Comparison of ENCODE assay signal across 15 mouse cellular contexts in genomic region chr10:95074959-95075590, GRCm38 (mm10).
DNase-seq lines count a peak whose midpoint lies in the region; ATAC-seq and TF ChIP-seq lines count a peak whose summit lies in the region.
"Had no signal": no experiment of that assay in that cellular context is flagged by ENCODE, and none has a peak within 500 bp of the region (broad histone marks: within the 10 kb centered on the region; RNA-seq: fewer than 3 reads in every experiment).

No protein-coding gene starts in this region.

- no peak overlapping the region for H3K9ac ChIP-seq in lung, postnatal 0 days (replicated peaks; ENCODE audit: low read depth)
- H3K9ac ChIP-seq: hindbrain, embryonic 12.5 days; neural tube, embryonic 13.5 days had no signal

- peak overlapping the region; percentile 48; the same call in 1 of the 2 replicates for H3K27ac ChIP-seq in lung, postnatal 0 days (ENCODE audit: low read length)
- H3K27ac ChIP-seq: forebrain, embryonic 10.5 days; hindbrain, embryonic 12.5 days; neural tube, embryonic 13.5 days had no signal

- DNase-seq in frontal cortex, postnatal 10 days (ENCODE audit: low spot score in 2 of 2) = no peak
- peak; percentile 38 to 64 for DNase-seq in right cerebral cortex, postnatal 10 days (ENCODE audit: low spot score in 2 of 2)
- no peak for DNase-seq in right cerebral cortex, postnatal 14 days
- DNase-seq in lung, postnatal 0 days (ENCODE audit: low spot score) = peak; percentile 96
- DNase-seq in cerebellum, postnatal 10 days = no peak
- no peak for DNase-seq in cerebellum, adult 18-20 months
- DNase-seq in ovary, postnatal 14 days (ENCODE audit: low spot score) = no peak
- DNase-seq: cerebellum, adult 9-11 months; kidney, postnatal 14 days had no signal

- no peaks in the 10 kb centered on the region for H3K36me3 ChIP-seq in lung, postnatal 0 days (ENCODE audit: insufficient read depth, low read length)
- H3K36me3 ChIP-seq: forebrain, embryonic 10.5 days; hindbrain, embryonic 12.5 days; neural tube, embryonic 13.5 days had no signal

- TF ChIP-seq CTCF in lung, postnatal 0 days (IDR thresholded peaks at IDR 0.05) = no peak

- H3K4me2 ChIP-seq in lung, postnatal 0 days (replicated peaks; ENCODE audit: low read depth, low read length) = no peak overlapping the region
- H3K4me2 ChIP-seq: hindbrain, embryonic 12.5 days; neural tube, embryonic 13.5 days had no signal

- 33% methylated on average over 5 of the region's 5 CpGs for WGBS in lung, postnatal 0 days

- peak; percentile 93 for ATAC-seq in frontal cortex, adult (ENCODE audit: low TSS enrichment)
- peak; percentile 95 for ATAC-seq in lung, postnatal 0 days
- ATAC-seq: CD4-positive, CD25-positive, alpha-beta regulatory T cell, adult 4 months had no signal

- no peaks in the 10 kb centered on the region for H3K9me3 ChIP-seq in lung, postnatal 0 days (ENCODE audit: low read length)
- H3K9me3 ChIP-seq: forebrain, embryonic 10.5 days; hindbrain, embryonic 12.5 days; neural tube, embryonic 13.5 days had no signal

- H3K4me1 ChIP-seq in lung, postnatal 0 days (ENCODE audit: insufficient read depth, low read depth, low read length) = no peaks in the 10 kb centered on the region
- H3K4me1 ChIP-seq: hindbrain, embryonic 12.5 days had no signal

- peak; percentile 98 for TF ChIP-seq EP300 in lung, postnatal 0 days (IDR thresholded peaks at IDR 0.05)

- H3K27me3 ChIP-seq in lung, postnatal 0 days (replicated peaks; ENCODE audit: insufficient read depth, low read length) = no peaks in the 10 kb centered on the region
- H3K27me3 ChIP-seq: hindbrain, embryonic 12.5 days had no signal

- no peak overlapping the region for H3K4me3 ChIP-seq in lung, postnatal 0 days (ENCODE audit: low read depth, low read length)
- H3K4me3 ChIP-seq: forebrain, embryonic 10.5 days; hindbrain, embryonic 12.5 days; megakaryocyte, embryonic 14.5 days; neural tube, embryonic 13.5 days had no signal

Comparison
In these comparisons a context has a peak if more than half of its experiments do, and no peak if none do; other contexts are left out.
1. DNase-seq: peak in right cerebral cortex, postnatal 10 days (2 of 2) and lung, postnatal 0 days (single experiment); none in frontal cortex, postnatal 10 days (0 of 2), right cerebral cortex, postnatal 14 days (single experiment), cerebellum, postnatal 10 days (0 of 2), cerebellum, adult 18-20 months (0 of 2) and ovary, postnatal 14 days (single experiment).